8 mouse cellular contexts compared by ENCODE assay signal in genomic region chr14:27560434-27560833, GRCm38 (mm10). TPM values are rescaled to one million over a fixed set of nuclear protein-coding genes. Genes with fewer than 3 reads are reported as not detected.
DNase-seq lines count a peak whose midpoint lies in the region; ATAC-seq and TF ChIP-seq lines count a peak whose summit lies in the region.

No protein-coding gene starts in this region.

- H3K36me3 ChIP-seq in embryonic facial prominence, embryonic 14.5 days (ENCODE audit: control insufficient read depth, insufficient read depth, low read length) = no peaks in the 10 kb centered on the region

- peak; percentile 62 for TF ChIP-seq CTCF in bone marrow, adult 2 months (IDR thresholded peaks at IDR 0.05; ENCODE audit: control insufficient read depth, insufficient read depth, low read length)

- no peak overlapping the region for H3K4me3 ChIP-seq in bone marrow, adult 2 months (replicated peaks; ENCODE audit: control insufficient read depth, low read depth, low read length)
- no peak overlapping the region for H3K4me3 ChIP-seq in embryonic facial prominence, embryonic 14.5 days (ENCODE audit: low read depth, low read length)

- H3K27ac ChIP-seq in bone marrow, adult 2 months (ENCODE audit: control insufficient read depth, insufficient read depth, low read depth, low read length, poor library complexity) = no peak overlapping the region
- no peak overlapping the region for H3K27ac ChIP-seq in embryonic facial prominence, embryonic 14.5 days (replicated peaks; ENCODE audit: low read depth, low read length)

- WGBS in bone marrow, adult 2 months = 64% methylated on average over 4 of the region's 4 CpGs
- 44% methylated on average over 4 of the region's 4 CpGs for WGBS in embryonic facial prominence, embryonic 14.5 days

- H3K9me3 ChIP-seq in embryonic facial prominence, embryonic 14.5 days (ENCODE audit: control insufficient read depth, low read length) = no peaks in the 10 kb centered on the region

- ATAC-seq in embryonic facial prominence, embryonic 14.5 days (ENCODE audit: low read depth) = no peak

- no peak overlapping the region for H3K4me2 ChIP-seq in embryonic facial prominence, embryonic 14.5 days (ENCODE audit: low read depth, low read length)

- no peaks in the 10 kb centered on the region for H3K27me3 ChIP-seq in embryonic facial prominence, embryonic 14.5 days (replicated peaks; ENCODE audit: control insufficient read depth, insufficient read depth, low read length)

- TF ChIP-seq POLR2A in bone marrow, adult 2 months (IDR thresholded peaks at IDR 0.05; ENCODE audit: borderline replicate concordance, control insufficient read depth, low read depth, low read length) = no peak

- peak; percentile 80 for DNase-seq in 3T3-L1 (ENCODE audit: low read depth, low spot score)
- DNase-seq in CD4-positive helper T cell, adult 2 months (ENCODE audit: low read depth, low spot score) = peak; percentile 82
- peak; percentile 74 for DNase-seq in embryonic facial prominence, embryonic 14.5 days (ENCODE audit: low spot score)
- DNase-seq in kidney, postnatal 10 days = peak; percentile 75
- peak; percentile 39 to 55 for DNase-seq in lung, adult 18-20 months
- peak; percentile 43 for DNase-seq in right cerebral cortex, postnatal 14 days
- DNase-seq in urinary bladder, postnatal 25 days (ENCODE audit: low spot score) = peak; percentile 63

- H3K4me1 ChIP-seq in bone marrow, adult 2 months (ENCODE audit: control insufficient read depth, insufficient read depth, low read length) = no peaks in the 10 kb centered on the region
- no peaks in the 10 kb centered on the region for H3K4me1 ChIP-seq in embryonic facial prominence, embryonic 14.5 days (ENCODE audit: control insufficient read depth, insufficient read depth, low read length)

- no peak overlapping the region for H3K9ac ChIP-seq in embryonic facial prominence, embryonic 14.5 days (ENCODE audit: low read depth, low read length)

RNA-seq across cellular contexts. Expression of gene Ccdc66, which starts 52.2 kb away (rescaled TPM):
- polyA plus RNA-seq in bone marrow, adult 2 months (2011; ENCODE audit: insufficient read depth, insufficient read length, low replicate concordance, missing spikeins) = 3.2 and 9.7 TPM in 2 replicates
- 8.8 and 9.8 TPM in 2 replicates for polyA plus RNA-seq in embryonic facial prominence, embryonic 14.5 days (2014; fragmentation: Nextera tagmentation; extraction: Ambion mirVana)
